Mouse (Mus musculus) lung, adult 18-20 months (tissue): ENCODE measurements around the gene Prdx6.
A peak's percentile ranks its signal among the peaks of the same experiment; 100 is the strongest.
"Not testable (repeated sequence)": the region's sequence is repeated elsewhere in the genome, so short reads cannot be mapped to it uniquely, and the experiment has no call there.

ENCODE experiments used
- DNase-seq, 2 experiments: peaks; one replicate each; pipeline ENCODE4 v3.0.0; 2022; ENCODE audit warnings: mixed read lengths in 2 of 2

The Prdx6 gene

GRCm38 (mm10) chr1:161250031-161250603 lies 902 bp downstream of the Prdx6 start:
- peak; percentile 66 to 74 for DNase-seq

- no peak for DNase-seq
These were observed 1.6 kb downstream of the Prdx6 start for GRCm38 (mm10) chr1:161249442-161249841.

GRCm38 (mm10) chr1:161248685-161249084 lies 2.3 kb downstream of the Prdx6 start:
- DNase-seq: no peak

- DNase-seq: peak in 1 of 2 experiments; percentile 58
These were observed 3.1 kb downstream of the Prdx6 start for GRCm38 (mm10) chr1:161247643-161248580.

- no peak for DNase-seq
These were observed 3.8 kb downstream of the Prdx6 start for GRCm38 (mm10) chr1:161247176-161247575.

- DNase-seq: no peak
These were observed 13.3 kb downstream of the Prdx6 start for GRCm38 (mm10) chr1:161237750-161238149.

GRCm38 (mm10) chr1:161237339-161237738 lies 13.7 kb downstream of the Prdx6 start:
- no peak for DNase-seq

- DNase-seq: no peak
These were observed 17.7 kb downstream of the Prdx6 start for GRCm38 (mm10) chr1:161233226-161233839.

GRCm38 (mm10) chr1:161232181-161232580 lies 18.8 kb downstream of the Prdx6 start:
- no peak for DNase-seq

GRCm38 (mm10) chr1:161224837-161225236 lies 26.2 kb downstream of the Prdx6 start:
- peak in 1 of 2 experiments; percentile 26 for DNase-seq

- DNase-seq: no peak
These were observed 31.2 kb downstream of the Prdx6 start for GRCm38 (mm10) chr1:161219816-161220215.

- DNase-seq: no peak
These were observed 36.6 kb downstream of the Prdx6 start for GRCm38 (mm10) chr1:161214465-161214864.

- no peak for DNase-seq
These were observed 51.2 kb downstream of the Prdx6 start for GRCm38 (mm10) chr1:161199856-161200255.

- not testable (repeated sequence) for DNase-seq
These were observed 54.7 kb downstream of the Prdx6 start for GRCm38 (mm10) chr1:161196364-161196763.

GRCm38 (mm10) chr1:161195541-161196351 lies 55.3 kb downstream of the Prdx6 start:
- peak; percentile 76 to 85 for DNase-seq

GRCm38 (mm10) chr1:161190253-161190910 lies 60.6 kb downstream of the Prdx6 start:
- DNase-seq: no peak
